Mouse (Mus musculus): ENCODE data around the gene Arglu1. TPM values are rescaled to one million over a fixed set of nuclear protein-coding genes. Genes with fewer than 3 reads are reported as not detected.

Arglu1 gene
- polyA plus RNA-seq, 1 experiment: 69.4 TPM

DNA sequence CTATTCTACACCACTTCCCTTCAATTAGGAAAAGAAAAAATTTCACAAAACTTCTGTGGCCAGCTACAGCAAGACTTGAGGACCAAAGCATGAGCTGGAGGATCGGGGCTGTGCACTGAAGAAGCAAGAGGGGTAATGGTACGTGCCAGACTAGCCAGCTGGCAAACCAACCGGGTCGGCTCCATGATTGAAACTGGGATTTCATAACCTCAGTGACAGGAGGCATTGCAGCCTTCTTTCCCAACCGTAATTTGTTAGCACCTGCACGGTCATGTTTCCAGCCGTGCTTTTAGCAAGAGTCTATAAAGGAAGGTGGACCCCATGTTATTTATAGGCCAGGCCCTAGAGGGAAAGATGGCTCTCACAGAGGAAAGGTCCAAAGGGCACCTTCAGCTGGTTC, 41.6 kb downstream of the Arglu1 start:
- 94% methylated on average over 7 of the region's 7 CpGs for WGBS
- TF ChIP-seq POLR2A (IDR thresholded peaks at IDR 0.05; ENCODE audit: control insufficient read depth, extremely low read depth, insufficient read depth, low read length, poor library complexity) (no peak), CTCF (IDR thresholded peaks at IDR 0.05; ENCODE audit: borderline replicate concordance, control insufficient read depth, extremely low read depth, insufficient read depth, low read length, poor library complexity) (no peak)
- Histone ChIP-seq H3K4me1 (replicated peaks; ENCODE audit: control insufficient read depth, insufficient read depth, low read length) (no peaks in the 10 kb centered on the region), H3K27ac (ENCODE audit: control insufficient read depth, insufficient read depth, low read length) (no peak overlapping the region), H3K36me3 (ENCODE audit: control insufficient read depth, insufficient read depth, low read length) (no peaks in the 10 kb centered on the region), H3K27me3 (ENCODE audit: control insufficient read depth, insufficient read depth, low read length) (no peaks in the 10 kb centered on the region), H3K4me3 (ENCODE audit: control insufficient read depth, insufficient read depth, low read length) (no peak overlapping the region)
- DNase-seq: no peak

DNA sequence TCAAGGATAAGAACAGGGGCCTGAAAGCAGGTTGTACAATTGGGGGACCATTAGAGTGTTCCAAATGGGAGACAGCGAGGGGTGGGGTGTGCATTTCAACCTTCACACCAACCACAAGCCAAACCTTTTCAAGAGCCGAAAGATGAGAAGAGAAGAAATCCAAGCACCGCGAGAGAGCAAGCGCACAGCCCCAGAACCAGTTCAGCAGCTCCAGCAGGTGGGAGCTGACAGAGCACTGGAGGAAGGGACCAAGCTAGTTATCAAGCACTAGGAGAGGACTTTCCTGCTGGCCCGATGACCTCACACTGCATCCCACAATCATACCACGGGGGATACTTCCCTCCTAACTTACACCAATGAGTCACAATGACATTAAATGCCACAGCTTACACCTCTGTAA, 42.5 kb downstream of the Arglu1 start:
- DNase-seq: no peak
- H3K4me3 ChIP-seq (ENCODE audit: control insufficient read depth, insufficient read depth, low read length): no peak overlapping the region
- TF ChIP-seq POLR2A (IDR thresholded peaks at IDR 0.05; ENCODE audit: control insufficient read depth, extremely low read depth, insufficient read depth, low read length, poor library complexity) (no peak), CTCF (IDR thresholded peaks at IDR 0.05; ENCODE audit: borderline replicate concordance, control insufficient read depth, extremely low read depth, insufficient read depth, low read length, poor library complexity) (no peak)
- WGBS: 78% methylated on average over 7 of the region's 7 CpGs
- H3K27ac ChIP-seq (ENCODE audit: control insufficient read depth, insufficient read depth, low read length): no peak overlapping the region
- no peaks in the 10 kb centered on the region for H3K27me3 ChIP-seq (ENCODE audit: control insufficient read depth, insufficient read depth, low read length)
- H3K36me3 ChIP-seq (ENCODE audit: control insufficient read depth, insufficient read depth, low read length): no peaks in the 10 kb centered on the region
- no peaks in the 10 kb centered on the region for H3K4me1 ChIP-seq (replicated peaks; ENCODE audit: control insufficient read depth, insufficient read depth, low read length)

DNA sequence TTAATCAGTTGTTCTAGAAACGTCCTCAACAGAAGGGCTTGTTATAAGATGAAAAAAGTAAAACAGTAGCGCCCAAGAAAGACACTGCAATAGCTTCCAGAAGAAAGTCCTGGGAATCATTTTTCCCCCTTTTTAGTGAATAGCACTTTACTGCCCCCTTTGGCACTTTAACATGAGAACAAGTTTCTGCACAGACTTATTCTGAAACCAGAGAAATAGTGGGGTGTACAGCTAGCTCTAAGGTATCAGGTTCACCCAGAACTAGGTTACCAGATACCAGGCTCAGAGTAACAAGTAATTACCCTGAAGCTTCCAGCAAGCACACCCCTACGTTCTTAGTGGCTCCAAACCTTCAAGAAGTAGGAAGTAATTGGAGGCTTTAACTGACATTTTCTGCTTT, 43.0 kb downstream of the Arglu1 start:
- 87% methylated on average over 3 of the region's 3 CpGs for WGBS
- Histone ChIP-seq H3K27ac (ENCODE audit: control insufficient read depth, insufficient read depth, low read length) (no peak overlapping the region), H3K4me3 (ENCODE audit: control insufficient read depth, insufficient read depth, low read length) (no peak overlapping the region)

DNA sequence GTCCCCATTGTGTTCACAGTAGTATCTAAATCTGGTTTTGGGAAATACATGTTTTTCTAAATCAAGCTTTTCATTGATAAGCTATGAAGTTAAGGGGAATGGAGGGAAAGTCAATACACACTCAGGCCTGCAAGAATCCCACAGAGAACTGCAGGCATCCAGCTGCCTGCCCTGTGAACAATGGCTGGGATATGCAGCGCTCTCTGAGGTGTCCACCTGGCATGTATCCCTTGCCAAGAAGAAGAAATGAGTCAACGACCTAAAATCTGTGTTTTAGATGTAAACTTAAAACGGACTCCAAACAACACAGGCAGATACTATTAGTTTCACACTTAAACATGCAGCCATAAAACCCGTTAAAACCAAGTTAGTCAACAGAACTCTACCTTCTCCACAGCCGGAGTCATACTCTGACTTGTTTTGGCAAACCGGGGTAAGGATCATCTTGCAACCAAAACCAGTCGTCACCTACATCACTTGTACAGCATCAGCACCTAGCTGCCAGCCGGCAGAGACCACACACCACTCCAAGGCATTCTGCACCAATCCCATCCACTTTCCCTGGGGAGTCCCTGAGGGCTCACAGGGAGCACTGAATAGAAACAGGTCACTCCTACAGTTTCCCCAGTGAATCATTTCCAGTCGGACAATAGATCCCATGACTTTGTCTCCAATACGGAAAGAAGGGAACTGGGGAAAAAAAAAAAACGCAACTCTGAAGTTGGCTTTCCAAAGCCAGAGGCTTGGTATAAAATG, 46.0 kb downstream of the Arglu1 start:
- DNase-seq: no peak
- H3K27ac ChIP-seq (ENCODE audit: control insufficient read depth, insufficient read depth, low read length): no peak overlapping the region
- H3K4me3 ChIP-seq (ENCODE audit: control insufficient read depth, insufficient read depth, low read length): no peak overlapping the region
- H3K27me3 ChIP-seq (ENCODE audit: control insufficient read depth, insufficient read depth, low read length): no peaks in the 10 kb centered on the region
- no peaks in the 10 kb centered on the region for H3K36me3 ChIP-seq (ENCODE audit: control insufficient read depth, insufficient read depth, low read length)
- WGBS: 90% methylated on average over 11 of the region's 11 CpGs
- TF ChIP-seq POLR2A (IDR thresholded peaks at IDR 0.05; ENCODE audit: control insufficient read depth, extremely low read depth, insufficient read depth, low read length, poor library complexity) (no peak), CTCF (IDR thresholded peaks at IDR 0.05; ENCODE audit: borderline replicate concordance, control insufficient read depth, extremely low read depth, insufficient read depth, low read length, poor library complexity) (no peak)
- H3K4me1 ChIP-seq (replicated peaks; ENCODE audit: control insufficient read depth, insufficient read depth, low read length): no peaks in the 10 kb centered on the region

More for the DNA sequence above, 43.0 kb downstream of the Arglu1 start:
- H3K36me3 ChIP-seq (ENCODE audit: control insufficient read depth, insufficient read depth, low read length): no peaks in the 10 kb centered on the region
- TF ChIP-seq POLR2A (IDR thresholded peaks at IDR 0.05; ENCODE audit: control insufficient read depth, extremely low read depth, insufficient read depth, low read length, poor library complexity) (no peak), CTCF (IDR thresholded peaks at IDR 0.05; ENCODE audit: borderline replicate concordance, control insufficient read depth, extremely low read depth, insufficient read depth, low read length, poor library complexity) (no peak)
- H3K4me1 ChIP-seq (replicated peaks; ENCODE audit: control insufficient read depth, insufficient read depth, low read length): no peaks in the 10 kb centered on the region
- H3K27me3 ChIP-seq (ENCODE audit: control insufficient read depth, insufficient read depth, low read length): no peaks in the 10 kb centered on the region
- no peak for DNase-seq

DNA sequence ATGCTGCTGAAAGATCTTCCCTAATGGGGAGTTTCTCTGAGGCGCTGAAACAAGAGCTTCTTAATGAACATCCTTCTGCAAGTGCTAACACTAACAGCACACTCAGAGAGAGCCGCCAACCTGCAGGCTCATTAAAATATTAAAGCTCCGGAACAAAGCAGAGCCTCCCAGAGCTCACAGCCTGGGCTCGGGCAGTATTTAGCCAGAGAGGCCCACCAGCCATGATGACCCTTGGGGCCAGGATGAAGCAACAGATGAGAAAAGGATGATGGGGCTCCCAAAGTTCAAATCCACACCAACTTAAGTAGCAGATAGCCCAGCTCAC, 50.1 kb downstream of the Arglu1 start:
- TF ChIP-seq POLR2A (IDR thresholded peaks at IDR 0.05; ENCODE audit: control insufficient read depth, extremely low read depth, insufficient read depth, low read length, poor library complexity): no peak
- no peak for TF ChIP-seq CTCF (IDR thresholded peaks at IDR 0.05; ENCODE audit: borderline replicate concordance, control insufficient read depth, extremely low read depth, insufficient read depth, low read length, poor library complexity)
- Histone ChIP-seq H3K4me1 (replicated peaks; ENCODE audit: control insufficient read depth, insufficient read depth, low read length) (no peaks in the 10 kb centered on the region), H3K36me3 (ENCODE audit: control insufficient read depth, insufficient read depth, low read length) (no peaks in the 10 kb centered on the region), H3K27me3 (ENCODE audit: control insufficient read depth, insufficient read depth, low read length) (no peaks in the 10 kb centered on the region), H3K27ac (ENCODE audit: control insufficient read depth, insufficient read depth, low read length) (no peak overlapping the region), H3K4me3 (ENCODE audit: control insufficient read depth, insufficient read depth, low read length) (no peak overlapping the region)
- WGBS: 93% methylated on average over 4 of the region's 4 CpGs
- DNase-seq: no peak

DNA sequence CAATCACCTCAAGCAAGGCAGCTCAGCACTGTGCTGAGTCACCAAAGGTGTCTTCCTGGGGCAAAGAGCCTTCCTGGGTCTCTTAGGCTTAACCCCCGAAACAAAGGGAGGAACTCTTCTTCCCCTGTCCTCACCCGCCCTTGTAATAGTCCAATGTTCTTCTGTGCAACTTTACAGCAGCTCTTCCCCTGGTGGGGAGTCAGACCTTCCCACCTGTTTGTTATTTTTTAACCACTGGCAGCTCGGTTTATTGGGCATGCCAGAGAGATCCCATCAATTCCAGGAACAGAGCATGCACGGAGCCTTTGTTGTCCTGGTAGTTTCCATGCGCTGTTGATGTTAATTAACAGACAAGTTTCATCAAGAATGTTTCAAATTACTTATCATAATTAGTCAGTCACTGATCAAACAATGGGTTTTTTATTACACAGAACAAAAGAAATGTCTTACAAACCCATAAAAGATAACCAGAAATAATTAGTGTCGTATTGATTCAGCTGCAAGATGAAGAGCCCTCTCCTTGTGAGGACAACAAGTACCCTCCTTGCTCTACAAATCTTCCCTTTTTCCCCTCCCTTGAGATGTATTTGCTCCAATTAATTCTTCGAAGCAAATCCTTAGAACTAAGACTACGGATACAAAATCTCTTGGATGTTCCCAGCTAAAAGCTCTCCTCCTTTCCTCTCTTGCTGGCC, 50.6 kb downstream of the Arglu1 start:
- DNase-seq: no peak
- WGBS: 74% methylated on average over 8 of the region's 8 CpGs
- Histone ChIP-seq H3K4me3 (ENCODE audit: control insufficient read depth, insufficient read depth, low read length) (no peak overlapping the region), H3K27ac (ENCODE audit: control insufficient read depth, insufficient read depth, low read length) (no peak overlapping the region), H3K27me3 (ENCODE audit: control insufficient read depth, insufficient read depth, low read length) (no peaks in the 10 kb centered on the region), H3K4me1 (replicated peaks; ENCODE audit: control insufficient read depth, insufficient read depth, low read length) (no peaks in the 10 kb centered on the region), H3K36me3 (ENCODE audit: control insufficient read depth, insufficient read depth, low read length) (no peaks in the 10 kb centered on the region)
- TF ChIP-seq CTCF (IDR thresholded peaks at IDR 0.05; ENCODE audit: borderline replicate concordance, control insufficient read depth, extremely low read depth, insufficient read depth, low read length, poor library complexity) (no peak), POLR2A (IDR thresholded peaks at IDR 0.05; ENCODE audit: control insufficient read depth, extremely low read depth, insufficient read depth, low read length, poor library complexity) (no peak)
